1 mouse cellular context compared by ENCODE assay signal in the genomic region with DNA sequence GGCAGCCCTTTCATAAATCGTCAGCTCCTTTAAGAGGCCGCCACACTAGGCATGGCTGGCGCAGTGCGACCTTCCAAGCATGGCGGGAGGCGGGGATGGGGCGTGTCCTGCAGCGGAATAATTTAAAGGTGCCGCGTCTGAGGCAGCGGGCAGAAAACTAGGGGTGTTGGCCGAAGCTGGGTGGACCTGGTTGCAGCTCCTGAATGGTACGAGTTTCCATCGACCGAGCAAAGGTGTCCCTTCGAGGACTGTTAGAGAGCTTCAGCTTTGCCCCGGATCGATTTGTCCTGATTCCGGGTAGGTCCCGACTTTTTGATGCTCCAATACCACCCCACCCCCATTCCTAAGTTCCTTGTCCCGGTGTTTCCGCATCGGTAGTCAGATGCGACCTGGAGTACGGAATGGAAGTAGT.
A peak's percentile ranks its signal among the peaks of the same experiment; 100 is the strongest.
TF ChIP-seq lines count a peak whose summit lies in the region.

TSS of gene Pnpla6 (plus strand) at position 125 of the 412 bp plus-strand sequence.

TF ChIP-seq in CH12.LX, 34 proteins besides CTCF, POLR2A, EP300 and RAD21 (continued from another document):
- TF ChIP-seq TBP (conservative IDR thresholded peaks at IDR 0.05; ENCODE audit: low read depth, low read length) (peak; percentile 66; the same call in 1 of the 2 replicates), MEF2A (IDR thresholded peaks at IDR 0.05; ENCODE audit: borderline replicate concordance, low read depth, low read length) (0 out of 2 replicates have a peak, but pooled peaks have one; percentile 28), RCOR1 (conservative IDR thresholded peaks at IDR 0.05; ENCODE audit: low read depth, low read length) (peak; percentile 90; the same call in 1 of the 2 replicates), TCF12 (IDR thresholded peaks at IDR 0.05; ENCODE audit: low read depth, low read length) (peak; percentile 20; the same call in 1 of the 2 replicates), GABPA (IDR thresholded peaks at IDR 0.05; ENCODE audit: insufficient replicate concordance, low read depth, low read length) (no peak; the same call in 1 of the 2 replicates)
